Mouse (Mus musculus) ES-E14 (cell line): ENCODE results near the gene Sgms2. TPM values are rescaled to one million over a fixed set of nuclear protein-coding genes. Genes with fewer than 3 reads are reported as not detected.

Experiments
- DNase-seq: peaks from one replicate; pipeline ENCODE4 v3.0.0-alpha.2; 2013; ENCODE audit warnings: low read depth, low spot score
- H3K27ac ChIP-seq: 2 replicates; pipeline ENCODE4 v1.5.1; 2012; ENCODE audit warnings: low read depth, mild to moderate bottlenecking, low read length, moderate library complexity, mixed read lengths; ENCODE audit not compliant: poor library complexity, insufficient read depth, severe bottlenecking
- H3K36me3 ChIP-seq: 2 replicates; pipeline ENCODE4 v1.6.1; 2012; ENCODE audit warnings: mild to moderate bottlenecking, low read length, moderate library complexity, mixed read lengths; ENCODE audit not compliant: control insufficient read depth, poor library complexity, insufficient read depth, severe bottlenecking
- H3K4me1 ChIP-seq, 2 experiments: fragments of 150-350 bp in 1 of 2; sonication (generic) in 1 of 2; 2 replicates each; pipeline ENCODE4 v1.6.1; 2012; ENCODE audit warnings: low read length in 2 of 2, mild to moderate bottlenecking in 1 of 2, mixed read lengths in 1 of 2; ENCODE audit not compliant: control insufficient read depth in 2 of 2, insufficient read depth in 2 of 2, poor library complexity in 1 of 2
- H3K4me3 ChIP-seq, 2 experiments: fragments of 150-350 bp in 1 of 2; sonication (generic) in 1 of 2; 2 replicates each; pipeline ENCODE4 v1.5.1; 2012; ENCODE audit warnings: low read length in 2 of 2, low read depth in 1 of 2, mild to moderate bottlenecking in 1 of 2, mixed read lengths in 1 of 2; ENCODE audit not compliant: insufficient read depth in 1 of 2, poor library complexity in 1 of 2, severe bottlenecking in 1 of 2
- H3K9ac ChIP-seq: 2 replicates; pipeline ENCODE4 v1.6.1; 2012; ENCODE audit warnings: low read depth, mild to moderate bottlenecking, low read length, mixed read lengths; ENCODE audit not compliant: poor library complexity, insufficient read depth, severe bottlenecking
- H3K9me3 ChIP-seq: fragments of 150-350 bp; sonication (generic); 2 replicates; pipeline ENCODE4 v1.6.1; 2012; ENCODE audit warnings: low read depth, mild to moderate bottlenecking, low read length; ENCODE audit not compliant: control insufficient read depth, insufficient read depth
- CHD2 ChIP-seq: IDR thresholded peaks from 2 replicates; pipeline ENCODE4 v1.6.1; 2014; ENCODE audit warnings: mild to moderate bottlenecking, low read depth, low read length, inconsistent platforms
- HCFC1 ChIP-seq: IDR thresholded peaks from 2 replicates; pipeline ENCODE4 v1.6.1; 2012; ENCODE audit warnings: low read length, inconsistent platforms, borderline replicate concordance; ENCODE audit not compliant: insufficient read depth
- MAFK ChIP-seq: IDR thresholded peaks from 2 replicates; pipeline ENCODE4 v1.6.1; 2014; ENCODE audit warnings: mild to moderate bottlenecking, low read depth, low read length, inconsistent platforms; ENCODE audit not compliant: insufficient read depth
- ZC3H11A ChIP-seq: IDR thresholded peaks from 2 replicates; pipeline ENCODE4 v1.6.1; 2012; ENCODE audit warnings: low read depth, mild to moderate bottlenecking, inconsistent platforms, low read length, borderline replicate concordance
- ZNF384 ChIP-seq: IDR thresholded peaks from 2 replicates; pipeline ENCODE4 v1.6.1; 2012; ENCODE audit warnings: low read depth, low read length, inconsistent platforms
- in situ Hi-C, 2 experiments: fragments of 600-800 bp; cut with MboI; formaldehyde crosslinking; loops; one replicate each; pipeline ENCODE4 v1.15.1; 2025; ENCODE audit warnings: low sequenced_read_pairs in 2 of 2, inconsistent platforms in 1 of 2; ENCODE audit not compliant: unreplicated experiment in 2 of 2
- total RNA-seq: library from RNA; depleted of rRNA; stranded (reverse); fragments of 300-350 nt; gene quantifications from 2 replicates; pipeline ENCODE4 v1.2.3, GENCODE M21; 2012

The Sgms2 gene
- total RNA-seq, 1 experiment: 2.1 TPM

- DNase-seq: no peak
- TF ChIP-seq HCFC1 (no peak), ZNF384 (no peak), CHD2 (no peak), MAFK (no peak), ZC3H11A (no peak)
Measured at GRCm38 (mm10) chr3:131317126-131317525, 174.1 kb downstream of the Sgms2 start.

GRCm38 (mm10) chr3:131315957-131316510 is 175.2 kb downstream of the Sgms2 start:
- Histone ChIP-seq H3K36me3 (no peaks in the 10 kb centered on the region), H3K9me3 (no peaks in the 10 kb centered on the region), H3K27ac (no peak overlapping the region), H3K4me3 (no peak overlapping the region), H3K4me1 (peaks cover 0 to 11% of the 10 kb centered on the region in 2 experiments; a peak in 2 of 4 replicates), H3K9ac (no peak overlapping the region)
- TF ChIP-seq CHD2 (no peak), MAFK (no peak), ZC3H11A (no peak), HCFC1 (no peak), ZNF384 (no peak)
- in situ Hi-C loops: no loop called here
- no peak for DNase-seq

More at GRCm38 (mm10) chr3:131317126-131317525, 174.1 kb downstream of the Sgms2 start:
- no peak overlapping the region for H3K27ac ChIP-seq
- no peak overlapping the region for H3K9ac ChIP-seq
- no peaks in the 10 kb centered on the region for H3K9me3 ChIP-seq
- peaks cover 4 to 11% of the 10 kb centered on the region in 2 experiments; a peak in 2 of 4 replicates for H3K4me1 ChIP-seq
- no peaks in the 10 kb centered on the region for H3K36me3 ChIP-seq
- H3K4me3 ChIP-seq: no peak overlapping the region
- in situ Hi-C loops: no loop called here

DNA sequence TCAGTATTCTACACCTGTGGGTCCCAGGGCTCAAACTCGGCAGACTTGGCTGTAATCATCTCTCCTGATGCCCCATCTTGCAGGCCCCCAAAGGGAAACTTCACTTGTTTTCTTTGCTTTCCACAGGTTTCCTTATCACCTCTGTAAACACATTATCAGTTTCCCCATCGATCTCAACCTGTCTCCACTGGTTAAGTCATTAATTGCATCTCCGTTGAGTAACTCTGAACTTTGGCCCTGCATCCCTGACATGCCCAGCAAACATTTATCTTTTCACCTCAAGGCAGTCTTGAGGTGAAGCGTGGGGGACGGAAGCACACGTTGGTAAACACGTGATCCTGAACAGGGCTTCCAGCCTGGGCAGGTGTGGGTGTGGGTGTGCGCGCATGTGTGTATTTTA is 178.9 kb downstream of the Sgms2 start:
- no peak for TF ChIP-seq MAFK
- no peak for TF ChIP-seq ZC3H11A
- TF ChIP-seq CHD2: no peak
- no peak for TF ChIP-seq HCFC1
- no peak for TF ChIP-seq ZNF384
- no peak for DNase-seq
- in situ Hi-C loops: no loop called here
- Histone ChIP-seq H3K4me3 (no peak overlapping the region), H3K4me1 (peaks cover 0 to 5% of the 10 kb centered on the region in 2 experiments; a peak in 2 of 4 replicates), H3K9ac (no peak overlapping the region), H3K9me3 (no peaks in the 10 kb centered on the region), H3K36me3 (no peaks in the 10 kb centered on the region), H3K27ac (no peak overlapping the region)

- no peaks in the 10 kb centered on the region for H3K36me3 ChIP-seq
- in situ Hi-C loops: no loop called here
- no peak overlapping the region for H3K27ac ChIP-seq
- no peak overlapping the region for H3K4me3 ChIP-seq
- no peak for TF ChIP-seq ZNF384
- no peak for TF ChIP-seq ZC3H11A
- no peak overlapping the region for H3K9ac ChIP-seq
- no peaks in the 10 kb centered on the region for H3K9me3 ChIP-seq
- H3K4me1 ChIP-seq: no peaks in the 10 kb centered on the region
- no peak for DNase-seq
Measured at GRCm38 (mm10) chr3:131310572-131310971, 180.6 kb downstream of the Sgms2 start.

- Histone ChIP-seq H3K27ac (no peak overlapping the region), H3K4me3 (no peak overlapping the region), H3K4me1 (no peaks in the 10 kb centered on the region), H3K36me3 (no peaks in the 10 kb centered on the region), H3K9ac (no peak overlapping the region), H3K9me3 (no peaks in the 10 kb centered on the region)
- in situ Hi-C loops: no loop called here
- TF ChIP-seq HCFC1 (no peak), ZC3H11A (no peak), ZNF384 (no peak), CHD2 (no peak), MAFK (no peak)
- no peak for DNase-seq
Measured at GRCm38 (mm10) chr3:131307811-131308210, 183.4 kb downstream of the Sgms2 start.
